In genomic region chr15:13174618-13174980, GRCm38 (mm10) we compare ENCODE assay signal across 9 mouse cellular contexts. TPM values are rescaled to one million over a fixed set of nuclear protein-coding genes. Genes with fewer than 3 reads are reported as not detected.
DNase-seq lines count a peak whose midpoint lies in the region; ATAC-seq and TF ChIP-seq lines count a peak whose summit lies in the region.
"Had no signal": no experiment of that assay in that cellular context is flagged by ENCODE, and none has a peak within 500 bp of the region (broad histone marks: within the 10 kb centered on the region; RNA-seq: fewer than 3 reads in every experiment).

No protein-coding gene starts in this region.

- peak overlapping the region; percentile 67; the same call in 1 of the 2 replicates for H3K4me3 ChIP-seq in kidney, embryonic 14.5 days (ENCODE audit: low read length)
- peak overlapping the region; percentile 40; the same call in 1 of the 2 replicates for H3K4me3 ChIP-seq in hindbrain, embryonic 11.5 days (ENCODE audit: low read depth, low read length)
- H3K4me3 ChIP-seq in limb, embryonic 14.5 days (replicated peaks; ENCODE audit: low read length), result peak overlapping the region; percentile 57
- no peak overlapping the region for H3K4me3 ChIP-seq in stomach, postnatal 0 days (ENCODE audit: low read depth, low read length)

- H3K36me3 ChIP-seq in kidney, embryonic 14.5 days (ENCODE audit: control insufficient read depth, insufficient read depth, low read length), result no peaks in the 10 kb centered on the region
- H3K36me3 ChIP-seq in hindbrain, embryonic 11.5 days (ENCODE audit: control insufficient read depth, insufficient read depth, low read length), result no peaks in the 10 kb centered on the region
- H3K36me3 ChIP-seq in limb, embryonic 14.5 days (ENCODE audit: control insufficient read depth, insufficient read depth, low read length), result no peaks in the 10 kb centered on the region
- no peaks in the 10 kb centered on the region for H3K36me3 ChIP-seq in stomach, postnatal 0 days (ENCODE audit: control insufficient read depth, insufficient read depth, low read length)

- no peak overlapping the region for H3K27ac ChIP-seq in kidney, embryonic 14.5 days (ENCODE audit: low read depth, low read length)
- H3K27ac ChIP-seq in hindbrain, embryonic 11.5 days (ENCODE audit: low read depth, low read length), result no peak overlapping the region
- H3K27ac ChIP-seq in limb, embryonic 14.5 days (replicated peaks; ENCODE audit: low read depth, low read length), result no peak overlapping the region
- no peak overlapping the region for H3K27ac ChIP-seq in stomach, postnatal 0 days (replicated peaks)

- DNase-seq in kidney, adult 8-10 months, result no peak
- no peak for DNase-seq in hindbrain, embryonic 11.5 days (ENCODE audit: low spot score)
- DNase-seq in limb, embryonic 14.5 days (ENCODE audit: low spot score), result peak; percentile 53
- DNase-seq in stomach, postnatal 0 days (ENCODE audit: low spot score), result no peak
- DNase-seq in thymus, postnatal 36 days, result no peak
- DNase-seq in gastrocnemius, adult 18-20 months (ENCODE audit: low spot score), result no peak
- DNase-seq in left cerebral cortex, postnatal 14 days (ENCODE audit: low spot score in 2 of 2), result no peak
- DNase-seq: left cerebral cortex, postnatal 4 days had no signal

- WGBS in kidney, embryonic 14.5 days, result 16% methylated on average over 6 of the region's 6 CpGs
- 11% methylated on average over 6 of the region's 6 CpGs for WGBS in hindbrain, embryonic 11.5 days
- 5% methylated on average over 6 of the region's 6 CpGs for WGBS in limb, embryonic 14.5 days
- WGBS in stomach, postnatal 0 days, result 27% methylated on average over 6 of the region's 6 CpGs

- no peak for TF ChIP-seq EP300 in stomach, postnatal 0 days (optimal IDR thresholded peaks at IDR 0.05)

- H3K4me2 ChIP-seq in kidney, embryonic 14.5 days (replicated peaks; ENCODE audit: low read depth, low read length), result peak overlapping the region; percentile 81
- peak overlapping the region; percentile 41; the same call in 1 of the 2 replicates for H3K4me2 ChIP-seq in hindbrain, embryonic 11.5 days (replicated peaks; ENCODE audit: low read depth, low read length)
- peak overlapping the region; percentile 84 for H3K4me2 ChIP-seq in limb, embryonic 14.5 days (replicated peaks; ENCODE audit: low read depth, low read length, severe bottlenecking)
- H3K4me2 ChIP-seq in stomach, postnatal 0 days (replicated peaks; ENCODE audit: low read depth), result peak overlapping the region; percentile 81; the same call in 1 of the 2 replicates

- no peak for ATAC-seq in kidney, embryonic 14.5 days (ENCODE audit: low FRiP score, low TSS enrichment)
- no peak for ATAC-seq in hindbrain, embryonic 11.5 days (ENCODE audit: low FRiP score)
- ATAC-seq in limb, embryonic 14.5 days (ENCODE audit: low FRiP score, low read depth), result no peak
- ATAC-seq in stomach, postnatal 0 days (ENCODE audit: low FRiP score, low TSS enrichment), result no peak

- H3K4me1 ChIP-seq in kidney, embryonic 14.5 days (ENCODE audit: control insufficient read depth, insufficient read depth, low read length), result no peaks in the 10 kb centered on the region
- 0 out of 2 replicates have a peak, but pooled peaks cover 5% of the 10 kb centered on the region for H3K4me1 ChIP-seq in hindbrain, embryonic 11.5 days (replicated peaks; ENCODE audit: control insufficient read depth, insufficient read depth, low read length)
- peaks cover 6% of the 10 kb centered on the region for H3K4me1 ChIP-seq in limb, embryonic 14.5 days (ENCODE audit: control insufficient read depth, insufficient read depth, low read length)
- no peaks in the 10 kb centered on the region; the same call in 1 of the 2 replicates for H3K4me1 ChIP-seq in stomach, postnatal 0 days (replicated peaks; ENCODE audit: control insufficient read depth, insufficient read depth)

- no peak for TF ChIP-seq POLR2A in limb, embryonic 14.5 days (IDR thresholded peaks at IDR 0.05; ENCODE audit: borderline replicate concordance, extremely low read depth, insufficient read depth, insufficient read length)

- no peaks in the 10 kb centered on the region for H3K9me3 ChIP-seq in kidney, embryonic 14.5 days (ENCODE audit: control insufficient read depth, low read length)
- no peaks in the 10 kb centered on the region for H3K9me3 ChIP-seq in hindbrain, embryonic 11.5 days (ENCODE audit: control insufficient read depth, low read length)
- no peaks in the 10 kb centered on the region for H3K9me3 ChIP-seq in limb, embryonic 14.5 days (ENCODE audit: control insufficient read depth, low read length)
- H3K9me3 ChIP-seq in stomach, postnatal 0 days (ENCODE audit: control insufficient read depth, low read length), result no peaks in the 10 kb centered on the region

- H3K27me3 ChIP-seq in kidney, embryonic 14.5 days (ENCODE audit: control insufficient read depth, insufficient read depth, low read length), result peaks cover 4% of the 10 kb centered on the region; the same call in 1 of the 2 replicates
- no peaks in the 10 kb centered on the region; the same call in 1 of the 2 replicates for H3K27me3 ChIP-seq in hindbrain, embryonic 11.5 days (ENCODE audit: control insufficient read depth, insufficient read depth, low read length)
- peaks cover 4% of the 10 kb centered on the region; the same call in 1 of the 2 replicates for H3K27me3 ChIP-seq in limb, embryonic 14.5 days (ENCODE audit: control insufficient read depth, insufficient read depth, low read length)
- H3K27me3 ChIP-seq in stomach, postnatal 0 days (ENCODE audit: control insufficient read depth, insufficient read depth, low read length), result no peaks in the 10 kb centered on the region; the same call in 1 of the 2 replicates

- intact Hi-C loops in left cerebral cortex, postnatal 14 days (cut with DNase I), result loop anchor here (5.0 to 10.0 kb wide), 4 partner anchors 37 to 300 kb away; no protein-coding TSS in a partner anchor

- H3K9ac ChIP-seq in kidney, embryonic 14.5 days (ENCODE audit: low read depth, low read length), result no peak overlapping the region
- H3K9ac ChIP-seq in hindbrain, embryonic 11.5 days (ENCODE audit: low read depth, low read length), result no peak overlapping the region
- no peak overlapping the region for H3K9ac ChIP-seq in limb, embryonic 14.5 days (ENCODE audit: low read depth, low read length, severe bottlenecking)
- H3K9ac ChIP-seq in stomach, postnatal 0 days (ENCODE audit: low read length), result no peak overlapping the region

- TF ChIP-seq CTCF in stomach, postnatal 0 days (IDR thresholded peaks at IDR 0.05; ENCODE audit: low read depth), result no peak

RNA-seq across cellular contexts. Expression of gene Cdh6, which starts 1.1 kb away (rescaled TPM):
- polyA plus RNA-seq in kidney, embryonic 14.5 days (2014; fragmentation: Nextera tagmentation; extraction: Ambion mirVana), result 18.6 and 26.6 TPM in 2 replicates
- polyA plus RNA-seq in hindbrain, embryonic 11.5 days (2014; fragmentation: Nextera tagmentation; extraction: Ambion mirVana), result 10.4 and 12.7 TPM in 2 replicates
- polyA plus RNA-seq in limb, embryonic 14.5 days (2012; rRNA removed), result 5.9 and 6.3 TPM in 2 replicates
- 11.9 and 13.9 TPM in 2 replicates for polyA plus RNA-seq in limb, embryonic 14.5 days (2014; fragmentation: Nextera tagmentation; extraction: Ambion mirVana)
- polyA plus RNA-seq in stomach, postnatal 0 days (2015; fragmentation: Nextera tagmentation; extraction: Ambion mirVana), result 2.1 TPM in 2 replicates
- under 1 TPM; 0.14 to 0.23 TPM for total RNA-seq in gastrocnemius, adult 18-20 months (2021)
- 10 to 100 TPM; 31.3 to 36.9 TPM for total RNA-seq in left cerebral cortex, postnatal 14 days (2021)
